Mouse (Mus musculus) embryo, embryonic 11 days (tissue): ENCODE measurements around the gene Khdrbs2.
"Not testable (repeated sequence)": the region's sequence is repeated elsewhere in the genome, so short reads cannot be mapped to it uniquely, and the experiment has no call there.

ENCODE experiments used
- DNase-seq: peaks from one replicate; pipeline ENCODE4 v3.0.0-alpha.2; 2015

Khdrbs2 gene

GRCm38 (mm10) chr1:32471502-32472214 is 299.1 kb downstream of the Khdrbs2 start:
- no peak for DNase-seq

- no peak for DNase-seq
Measured at GRCm38 (mm10) chr1:32487944-32488343, 315.4 kb downstream of the Khdrbs2 start.

GRCm38 (mm10) chr1:32503381-32503780 is 330.9 kb downstream of the Khdrbs2 start:
- no peak for DNase-seq

- DNase-seq: not testable (repeated sequence)
Measured at GRCm38 (mm10) chr1:32547194-32547593, 374.7 kb downstream of the Khdrbs2 start, which contains the start of gene Gm5415. Gene Gm5415, minus strand, starts transcription at chr1:32547294.

GRCm38 (mm10) chr1:32553459-32553858 is 380.9 kb downstream of the Khdrbs2 start:
- DNase-seq: no peak

GRCm38 (mm10) chr1:32553925-32554324 is 381.4 kb downstream of the Khdrbs2 start:
- peak; percentile 17 for DNase-seq

- no peak for DNase-seq
Measured at GRCm38 (mm10) chr1:32568901-32569300, 396.4 kb downstream of the Khdrbs2 start.

GRCm38 (mm10) chr1:32626060-32626459 is 453.5 kb downstream of the Khdrbs2 start:
- DNase-seq: no peak

- no peak for DNase-seq
Measured at GRCm38 (mm10) chr1:32632415-32633354, 460.2 kb downstream of the Khdrbs2 start.

GRCm38 (mm10) chr1:32633404-32633803 is 460.9 kb downstream of the Khdrbs2 start:
- no peak for DNase-seq

- DNase-seq: no peak
Measured at GRCm38 (mm10) chr1:32639118-32639517, 466.6 kb downstream of the Khdrbs2 start.

- no peak for DNase-seq
Measured at GRCm38 (mm10) chr1:32649647-32650209, 477.2 kb downstream of the Khdrbs2 start.

GRCm38 (mm10) chr1:32693806-32694205 is 521.3 kb downstream of the Khdrbs2 start:
- DNase-seq: no peak

- DNase-seq: no peak
Measured at GRCm38 (mm10) chr1:32700132-32700531, 527.6 kb downstream of the Khdrbs2 start.

GRCm38 (mm10) chr1:32701267-32701666 is 528.8 kb downstream of the Khdrbs2 start:
- no peak for DNase-seq
